Mouse (Mus musculus) liver, embryonic 16.5 days (tissue): ENCODE measurements around the gene Tceanc2. TPM values are rescaled to one million over a fixed set of nuclear protein-coding genes. Genes with fewer than 3 reads are reported as not detected.

Experiments used
- ATAC-seq: fragments of 200-750 bp; cut with Nextera tagmentation; 2 replicates; pipeline ENCODE4 v1.8.0; 2017; ENCODE audit warnings: low read depth, mild to moderate bottlenecking, moderate number of reproducible peaks, moderate library complexity
- H3K27ac ChIP-seq: fragments of 300-500 bp; sonication (generic); 2 replicates; pipeline ENCODE4 v1.5.1; 2014; ENCODE audit warnings: mild to moderate bottlenecking, low read length
- H3K27me3 ChIP-seq: fragments of 300-500 bp; sonication (generic); 2 replicates; pipeline ENCODE4 v1.6.1; 2014; ENCODE audit warnings: low read depth, low read length, mixed read lengths; ENCODE audit not compliant: control insufficient read depth, insufficient read depth
- H3K36me3 ChIP-seq: fragments of 300-500 bp; sonication (generic); 2 replicates; pipeline ENCODE4 v1.6.1; 2014; ENCODE audit warnings: mild to moderate bottlenecking; ENCODE audit not compliant: control insufficient read depth, insufficient read depth
- H3K4me1 ChIP-seq: fragments of 300-500 bp; sonication (generic); 2 replicates; pipeline ENCODE4 v1.6.1; 2014; ENCODE audit warnings: low read depth, low read length, mixed read lengths; ENCODE audit not compliant: control insufficient read depth
- H3K4me2 ChIP-seq: fragments of 300-500 bp; sonication (generic); 2 replicates; pipeline ENCODE4 v1.6.1; 2014; ENCODE audit warnings: low read depth, low read length, mixed read lengths
- H3K4me3 ChIP-seq: fragments of 300-500 bp; sonication (generic); 2 replicates; pipeline ENCODE4 v1.5.1; 2014; ENCODE audit warnings: low read depth, mild to moderate bottlenecking, low read length
- H3K9ac ChIP-seq: fragments of 300-500 bp; sonication (generic); 2 replicates; pipeline ENCODE4 v1.6.1; 2014; ENCODE audit warnings: low read depth, low read length
- H3K9me3 ChIP-seq: fragments of 300-500 bp; sonication (generic); replicated peaks from 2 replicates; pipeline ENCODE4 v1.6.1; 2016; ENCODE audit warnings: low read length; ENCODE audit not compliant: control insufficient read depth
- WGBS: fragments of 180-500 bp; shearing (Covaris S2); extraction: QIAGEN DNeasy Blood & Tissue Kit; methylation state at CpG from one replicate; pipeline ENCODE4 v1.1.7; 2014; ENCODE audit not compliant: insufficient replicate concordance; 5-methylcytosine and 5-hydroxymethylcytosine counted together
- polyA plus RNA-seq: library from polyadenylated mRNA; unstranded; fragments of >200 nt; fragmentation: Nextera tagmentation; extraction: Ambion mirVana; gene quantifications from 2 replicates; pipeline ENCODE4 v1.2.1, GENCODE M21; 2015

Tceanc2 gene
- polyA plus RNA-seq = 11.7 and 19.8 TPM in 2 replicates

DNA sequence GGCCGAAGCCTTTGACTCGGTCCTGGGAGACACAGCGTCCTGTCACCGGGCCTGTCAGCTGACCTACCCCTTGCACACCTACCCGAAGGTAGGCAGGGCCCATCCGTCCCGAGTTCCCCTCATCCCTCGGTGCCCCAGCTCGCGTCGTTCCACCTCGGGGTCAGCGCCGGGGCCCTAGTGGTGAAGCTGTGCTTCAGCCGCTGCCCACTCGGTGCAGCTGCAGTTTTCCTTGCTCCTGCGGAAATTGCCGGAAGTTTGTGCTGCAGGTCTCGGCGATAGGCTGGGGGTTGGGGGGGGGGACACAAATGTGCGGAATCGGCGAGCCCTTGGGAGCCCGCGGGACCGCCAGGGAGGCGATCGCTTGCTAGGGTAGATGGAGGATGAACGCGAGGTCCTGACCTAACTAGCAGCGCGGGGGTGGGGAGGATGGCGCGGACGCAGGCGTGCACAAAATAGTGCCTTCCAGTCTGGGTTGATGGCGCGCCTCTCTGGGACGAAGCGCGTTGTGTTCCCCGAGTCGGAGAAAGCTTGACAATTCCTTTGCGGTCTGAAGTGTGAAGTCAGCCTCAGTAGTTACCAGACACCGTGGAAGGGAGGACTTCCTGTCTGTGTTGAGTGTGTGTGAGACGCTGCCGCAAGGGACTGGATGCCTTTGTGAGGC, at the start of gene Tceanc2:
Gene Tceanc2, minus strand, starts transcription at position 287 of the 661 bp plus-strand sequence.
- WGBS = under 1% methylated on average over 47 of the region's 47 CpGs
- Histone ChIP-seq H3K4me2 (peak within 1 kb of the TSS; percentile 87), H3K9me3 (no peaks in the 10 kb centered on the region), H3K36me3 (peaks cover 5% of the 10 kb centered on the region; the same call in 1 of the 2 replicates), H3K4me1 (peaks cover 40% of the 10 kb centered on the region), H3K4me3 (peak within 1 kb of the TSS; percentile 97), H3K9ac (peak within 1 kb of the TSS; percentile 98), H3K27ac (peak within 1 kb of the TSS; percentile 100), H3K27me3 (no peaks in the 10 kb centered on the region)
- peak; percentile 33 for ATAC-seq

DNA sequence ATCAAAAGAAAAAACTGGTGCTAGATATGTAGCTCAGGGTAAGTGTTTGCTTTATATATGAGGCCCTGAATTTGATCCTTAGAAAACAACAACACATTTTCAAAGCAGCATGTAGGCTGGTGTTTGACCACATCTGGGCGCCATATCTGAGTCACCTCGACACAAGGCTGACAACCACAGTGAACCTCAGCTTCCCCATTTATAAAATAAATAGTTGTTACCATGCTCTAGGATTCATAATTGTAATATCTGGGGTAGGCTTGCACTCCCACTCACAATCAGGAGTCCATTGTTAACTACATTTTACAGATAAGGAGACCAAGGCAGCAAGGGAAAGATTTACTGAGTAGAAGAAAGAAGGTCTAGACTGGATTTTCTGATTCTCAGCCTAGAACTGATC, 47.4 kb upstream of the Tceanc2 start:
- no peaks in the 10 kb centered on the region for H3K27me3 ChIP-seq
- H3K27ac ChIP-seq = no peak overlapping the region
- 36% methylated on average over 2 of the region's 2 CpGs for WGBS
- no peak overlapping the region for H3K9ac ChIP-seq
- no peaks in the 10 kb centered on the region for H3K36me3 ChIP-seq
- H3K9me3 ChIP-seq = no peaks in the 10 kb centered on the region
- H3K4me1 ChIP-seq = peaks cover 9% of the 10 kb centered on the region
- H3K4me2 ChIP-seq = no peak overlapping the region
- ATAC-seq = no peak
- no peak overlapping the region for H3K4me3 ChIP-seq

DNA sequence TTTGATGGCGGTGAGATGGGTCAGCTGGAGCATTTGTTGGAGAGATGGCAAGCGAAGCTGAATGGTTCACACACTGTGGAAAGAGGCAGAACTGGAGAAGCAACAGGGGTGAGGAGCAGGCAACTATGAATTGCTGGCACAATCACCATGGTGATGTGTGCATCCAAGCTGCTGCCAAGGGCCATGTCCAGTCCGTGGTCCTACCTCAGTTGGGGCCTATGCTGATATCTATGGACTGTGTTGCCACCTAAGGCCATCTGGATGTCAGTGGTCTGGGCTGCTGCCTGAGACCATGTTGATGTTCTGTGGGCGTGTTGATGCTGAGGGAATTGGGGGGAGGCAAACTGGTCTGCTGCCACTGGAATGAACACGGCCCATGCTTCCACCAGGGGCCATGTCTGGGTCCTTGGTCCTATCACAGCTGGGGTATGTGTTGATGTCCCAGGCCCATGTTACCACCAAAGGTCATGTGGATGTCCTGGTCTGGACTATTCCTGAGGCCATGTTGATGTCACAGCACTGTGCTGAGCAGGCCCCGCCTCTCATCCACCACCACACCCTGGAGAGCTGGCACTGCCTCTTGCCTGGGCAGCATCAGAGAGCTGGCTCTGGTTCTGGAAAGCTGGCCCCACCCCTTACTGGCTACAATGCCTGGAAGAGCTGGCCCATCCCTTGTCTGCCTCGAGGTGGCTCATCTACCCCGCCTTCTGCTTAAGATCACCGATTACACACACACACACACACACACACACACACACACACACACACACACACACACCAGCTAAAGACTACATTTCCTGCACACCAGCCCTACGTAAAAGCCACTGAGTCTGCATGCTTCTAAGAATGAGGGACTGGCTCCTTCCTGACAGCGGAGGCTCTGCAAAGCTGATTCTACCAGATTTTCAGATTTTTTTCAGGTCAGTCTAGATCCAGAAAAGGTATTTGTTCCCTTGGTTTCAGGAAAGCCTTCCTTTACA, 44.6 kb upstream of the Tceanc2 start:
- peak; percentile 71 for ATAC-seq
- WGBS = 60% methylated on average over 11 of the region's 11 CpGs
- Histone ChIP-seq H3K9ac (no peak overlapping the region), H3K27me3 (no peaks in the 10 kb centered on the region), H3K4me3 (no peak overlapping the region), H3K9me3 (no peaks in the 10 kb centered on the region), H3K36me3 (no peaks in the 10 kb centered on the region), H3K4me2 (no peak overlapping the region), H3K27ac (no peak overlapping the region), H3K4me1 (peaks cover 17% of the 10 kb centered on the region)

DNA sequence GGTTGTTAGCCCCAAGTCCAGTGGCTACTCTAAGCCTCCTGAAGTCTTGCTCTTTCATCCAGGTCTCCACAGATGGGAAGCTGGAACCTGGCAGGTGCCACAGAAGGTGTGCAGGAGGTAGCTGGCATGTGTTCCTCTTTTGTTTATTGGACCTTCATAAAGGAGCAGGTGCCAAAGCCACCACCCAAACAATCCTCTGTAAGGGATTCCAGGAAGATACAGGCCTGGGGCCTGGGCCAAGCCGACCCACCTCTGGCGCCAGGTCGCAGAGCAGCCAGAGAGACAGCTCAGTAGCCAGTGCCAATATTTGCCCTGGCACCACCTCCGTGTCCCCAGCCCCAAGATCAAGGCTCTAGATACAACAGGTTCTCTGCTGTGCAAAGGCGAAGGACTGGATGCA, 42.6 kb upstream of the Tceanc2 start:
- H3K4me3 ChIP-seq = no peak overlapping the region
- H3K9me3 ChIP-seq = no peaks in the 10 kb centered on the region
- no peak for ATAC-seq
- H3K9ac ChIP-seq = no peak overlapping the region
- no peak overlapping the region for H3K27ac ChIP-seq
- H3K4me2 ChIP-seq = no peak overlapping the region
- no peaks in the 10 kb centered on the region for H3K36me3 ChIP-seq
- H3K27me3 ChIP-seq = no peaks in the 10 kb centered on the region
- peaks cover 36% of the 10 kb centered on the region for H3K4me1 ChIP-seq
- 77% methylated on average over 5 of the region's 5 CpGs for WGBS

DNA sequence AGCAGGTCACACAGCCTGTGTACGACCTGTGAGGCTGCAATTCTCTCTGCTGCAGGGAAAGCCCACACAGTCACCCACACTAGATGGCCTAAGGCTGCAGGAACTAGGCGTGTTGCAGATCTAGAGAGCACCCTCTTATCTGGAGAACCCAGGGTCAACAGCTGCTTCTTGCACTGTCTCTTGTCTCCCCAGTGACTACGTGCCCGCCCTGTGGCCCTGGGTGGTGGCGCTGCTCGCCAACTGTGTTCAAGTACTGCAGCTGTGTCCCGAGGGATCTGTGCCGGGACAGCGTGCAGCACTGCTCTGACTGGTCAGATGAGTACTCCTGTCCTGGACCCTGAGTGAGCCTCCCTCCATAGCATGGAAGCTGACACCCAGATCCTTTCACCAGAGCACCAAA, 38.7 kb upstream of the Tceanc2 start:
- WGBS = 23% methylated on average over 9 of the region's 9 CpGs
- no peak overlapping the region for H3K4me3 ChIP-seq

DNA sequence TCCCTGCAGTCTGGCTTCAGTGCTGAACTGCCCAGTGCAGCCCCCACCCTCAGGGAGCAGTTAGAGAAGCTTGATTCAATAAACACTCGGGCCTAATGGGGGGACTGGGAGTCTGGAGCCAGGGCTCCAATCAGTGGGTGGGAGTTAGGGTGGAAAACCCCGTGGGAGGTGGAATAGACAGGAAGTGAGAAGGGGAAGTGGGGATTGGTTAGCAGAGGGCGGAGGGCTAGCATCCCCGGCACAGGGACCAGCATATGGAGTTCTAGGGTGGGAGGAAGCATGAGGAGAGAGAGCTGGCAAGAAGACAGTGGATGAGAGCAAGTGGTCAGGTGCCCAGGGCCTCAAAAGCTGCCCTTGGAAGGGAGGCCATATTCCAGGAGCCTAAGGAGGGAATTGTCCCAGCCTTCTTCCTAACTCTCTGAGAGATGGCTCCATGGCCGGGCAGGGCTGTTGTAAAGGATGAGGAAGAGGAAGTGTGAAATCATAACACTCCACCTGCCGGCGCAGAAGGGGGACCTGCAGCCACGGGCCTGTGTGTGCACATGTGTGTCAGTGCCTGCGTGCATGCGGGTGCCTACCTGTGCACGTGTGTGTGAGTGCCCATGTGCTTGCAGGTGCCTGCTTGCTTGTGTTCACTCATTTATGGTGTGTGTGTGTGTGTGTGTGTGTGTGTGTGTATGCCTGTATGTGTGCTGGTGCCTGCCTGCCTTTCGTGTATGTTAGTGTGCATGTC, 34.5 kb upstream of the Tceanc2 start:
- Histone ChIP-seq H3K9me3 (no peaks in the 10 kb centered on the region), H3K27me3 (no peaks in the 10 kb centered on the region; the same call in 1 of the 2 replicates), H3K36me3 (no peaks in the 10 kb centered on the region), H3K9ac (no peak overlapping the region), H3K27ac (no peak overlapping the region), H3K4me2 (no peak overlapping the region), H3K4me1 (peaks cover 26% of the 10 kb centered on the region), H3K4me3 (no peak overlapping the region)
- 46% methylated on average over 12 of the region's 12 CpGs for WGBS
- no peak for ATAC-seq

More for the DNA sequence above, 38.7 kb upstream of the Tceanc2 start:
- Histone ChIP-seq H3K9me3 (no peaks in the 10 kb centered on the region), H3K36me3 (no peaks in the 10 kb centered on the region), H3K27ac (peak overlapping the region; percentile 75), H3K4me1 (peaks cover 29% of the 10 kb centered on the region), H3K27me3 (no peaks in the 10 kb centered on the region; the same call in 1 of the 2 replicates), H3K9ac (peak overlapping the region; percentile 47), H3K4me2 (peak overlapping the region; percentile 42)
- ATAC-seq = peak; percentile 99

DNA sequence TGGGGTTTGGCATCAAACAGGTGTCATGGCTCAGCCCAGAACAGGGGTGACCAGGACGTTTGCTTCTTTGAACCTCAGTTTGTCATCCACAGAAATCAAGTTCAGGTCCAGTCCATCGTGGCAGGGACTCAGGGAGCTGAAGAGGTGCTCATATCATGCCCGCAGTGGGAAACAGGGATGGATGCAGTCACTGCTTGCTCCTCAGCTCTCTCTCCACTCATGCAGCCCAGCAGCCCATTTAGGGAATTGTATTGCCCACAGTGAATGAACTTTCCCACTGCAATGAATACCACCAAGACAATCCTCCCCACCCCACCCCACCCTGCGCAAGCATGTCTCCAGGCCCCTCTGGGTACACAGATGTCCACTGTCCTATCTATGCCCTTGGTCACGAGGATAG, 33.0 kb upstream of the Tceanc2 start:
- H3K9ac ChIP-seq = no peak overlapping the region
- no peak for ATAC-seq
- no peak overlapping the region for H3K4me2 ChIP-seq
- 68% methylated on average over 5 of the region's 5 CpGs for WGBS
- H3K36me3 ChIP-seq = no peaks in the 10 kb centered on the region
- H3K4me3 ChIP-seq = no peak overlapping the region
- H3K4me1 ChIP-seq = peaks cover 11% of the 10 kb centered on the region
- H3K27me3 ChIP-seq = no peaks in the 10 kb centered on the region; the same call in 1 of the 2 replicates
- no peak overlapping the region for H3K27ac ChIP-seq
- no peaks in the 10 kb centered on the region for H3K9me3 ChIP-seq

DNA sequence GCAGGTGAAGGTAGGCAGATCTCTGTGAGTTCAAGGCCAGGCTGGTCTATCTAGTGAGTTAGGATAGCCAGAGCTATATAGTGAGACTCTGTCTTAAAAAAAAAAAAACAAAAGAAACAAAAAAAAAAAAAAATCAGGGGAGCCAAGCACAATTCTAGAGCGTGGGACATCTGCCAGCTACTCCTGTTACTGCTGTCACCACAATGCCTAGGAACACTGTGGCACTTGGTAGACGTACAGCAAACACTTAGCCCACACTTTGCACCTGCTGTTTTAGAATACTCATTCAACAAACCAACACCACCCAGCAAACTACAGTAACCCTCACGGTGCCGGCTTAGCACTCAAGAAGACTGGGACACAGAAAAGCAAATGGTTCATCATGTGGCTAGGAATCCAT, 32.5 kb upstream of the Tceanc2 start:
- Histone ChIP-seq H3K36me3 (no peaks in the 10 kb centered on the region), H3K27me3 (no peaks in the 10 kb centered on the region; the same call in 1 of the 2 replicates), H3K4me3 (no peak overlapping the region), H3K27ac (no peak overlapping the region), H3K4me2 (no peak overlapping the region), H3K4me1 (peaks cover 7% of the 10 kb centered on the region), H3K9ac (no peak overlapping the region), H3K9me3 (no peaks in the 10 kb centered on the region)
- 80% methylated on average over 4 of the region's 4 CpGs for WGBS
- ATAC-seq = no peak
